Mouse (Mus musculus): ENCODE data around the gene Pacrg.

DNA sequence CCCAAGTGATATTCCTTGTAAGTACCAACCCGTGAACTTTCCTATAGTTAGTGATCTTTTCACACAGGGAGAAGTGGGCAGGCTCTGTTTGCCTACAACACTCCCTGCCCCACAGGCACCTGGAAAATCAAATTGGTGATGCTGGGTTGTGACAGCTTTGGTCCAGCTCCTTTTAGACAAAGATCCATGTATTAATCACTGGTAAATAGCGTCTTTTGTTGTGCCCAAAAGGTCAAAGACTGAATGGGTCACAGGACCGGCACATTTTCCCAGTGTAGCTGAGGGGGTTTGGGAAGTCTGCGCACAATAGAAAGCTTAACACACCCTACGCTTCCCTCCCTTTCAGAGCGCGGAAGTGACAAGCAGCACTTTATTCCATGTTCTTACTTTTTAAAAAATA is 434.2 kb downstream of the Pacrg start:
- TF ChIP-seq CTCF (IDR thresholded peaks at IDR 0.05 in 2 of 3, conservative IDR thresholded peaks at IDR 0.05 in 1 of 3; ENCODE audit: control insufficient read depth in 1 of 3, insufficient read depth in 1 of 3, low read depth in 2 of 3, low read length in 3 of 3, poor library complexity in 1 of 3, severe bottlenecking in 1 of 3), result no peak
- no peak for TF ChIP-seq POLR2A (IDR thresholded peaks at IDR 0.05; ENCODE audit: control insufficient read depth in 1 of 2, insufficient read depth in 1 of 2, low read depth in 1 of 2, low read length in 2 of 2, poor library complexity in 1 of 2)

Measured in MEL (cell line).